Mouse (Mus musculus) layer of hippocampus, adult 11-12 months (tissue): ENCODE data around the gene Ugt1a5.
"Not testable (repeated sequence)": the region's sequence is repeated elsewhere in the genome, so short reads cannot be mapped to it uniquely, and the experiment has no call there.

ENCODE experiments used
- DNase-seq: peaks from one replicate; pipeline ENCODE4 v3.0.0; 2022; ENCODE audit warnings: low spot score

Gene Ugt1a5

GRCm38 (mm10) chr1:88224029-88224776, 58.4 kb downstream of the Ugt1a5 start:
- no peak for DNase-seq

- DNase-seq: not testable (repeated sequence)
These were observed 59.5 kb downstream of the Ugt1a5 start for GRCm38 (mm10) chr1:88225301-88225700.

- peak; percentile 2 for DNase-seq
These were observed 59.9 kb downstream of the Ugt1a5 start for GRCm38 (mm10) chr1:88225741-88226140.

- peak; percentile 5 for DNase-seq
These were observed 61.0 kb downstream of the Ugt1a5 start, which contains the start of gene Mroh2a for GRCm38 (mm10) chr1:88226670-88227379. Mroh2a (plus strand) TSS chr1:88226986.

- DNase-seq: no peak
These were observed 61.7 kb downstream of the Ugt1a5 start for GRCm38 (mm10) chr1:88227482-88227881.

- DNase-seq: no peak
These were observed 62.3 kb downstream of the Ugt1a5 start for GRCm38 (mm10) chr1:88228121-88228520.

GRCm38 (mm10) chr1:88229566-88229965, 63.8 kb downstream of the Ugt1a5 start:
- DNase-seq: no peak

GRCm38 (mm10) chr1:88229986-88230385, 64.2 kb downstream of the Ugt1a5 start:
- DNase-seq: no peak

GRCm38 (mm10) chr1:88230421-88230820, 64.6 kb downstream of the Ugt1a5 start:
- DNase-seq: no peak

- DNase-seq: no peak
These were observed 65.4 kb downstream of the Ugt1a5 start for GRCm38 (mm10) chr1:88230981-88231802.

GRCm38 (mm10) chr1:88231803-88232499, 66.1 kb downstream of the Ugt1a5 start:
- DNase-seq: no peak

- no peak for DNase-seq
These were observed 67.0 kb downstream of the Ugt1a5 start for GRCm38 (mm10) chr1:88232664-88233380.

GRCm38 (mm10) chr1:88233421-88234247, 67.8 kb downstream of the Ugt1a5 start:
- no peak for DNase-seq

GRCm38 (mm10) chr1:88234248-88234610, 68.4 kb downstream of the Ugt1a5 start:
- DNase-seq: no peak

- no peak for DNase-seq
These were observed 68.8 kb downstream of the Ugt1a5 start for GRCm38 (mm10) chr1:88234646-88235045.

- no peak for DNase-seq
These were observed 69.5 kb downstream of the Ugt1a5 start for GRCm38 (mm10) chr1:88235046-88235893.

GRCm38 (mm10) chr1:88235894-88236415, 70.1 kb downstream of the Ugt1a5 start:
- DNase-seq: no peak

- DNase-seq: no peak
These were observed 71.5 kb downstream of the Ugt1a5 start for GRCm38 (mm10) chr1:88237311-88237710.

GRCm38 (mm10) chr1:88238771-88239170, 73.0 kb downstream of the Ugt1a5 start:
- no peak for DNase-seq
